Mouse (Mus musculus) frontal cortex, postnatal 25 days (tissue): ENCODE measurements around the gene Dnajc14.
A peak's percentile ranks its signal among the peaks of the same experiment; 100 is the strongest.

Experiments
- DNase-seq, 2 experiments: peaks; one replicate each; pipeline ENCODE4 v3.0.0; 2022; ENCODE audit warnings: low spot score in 2 of 2

Dnajc14 gene

DNA sequence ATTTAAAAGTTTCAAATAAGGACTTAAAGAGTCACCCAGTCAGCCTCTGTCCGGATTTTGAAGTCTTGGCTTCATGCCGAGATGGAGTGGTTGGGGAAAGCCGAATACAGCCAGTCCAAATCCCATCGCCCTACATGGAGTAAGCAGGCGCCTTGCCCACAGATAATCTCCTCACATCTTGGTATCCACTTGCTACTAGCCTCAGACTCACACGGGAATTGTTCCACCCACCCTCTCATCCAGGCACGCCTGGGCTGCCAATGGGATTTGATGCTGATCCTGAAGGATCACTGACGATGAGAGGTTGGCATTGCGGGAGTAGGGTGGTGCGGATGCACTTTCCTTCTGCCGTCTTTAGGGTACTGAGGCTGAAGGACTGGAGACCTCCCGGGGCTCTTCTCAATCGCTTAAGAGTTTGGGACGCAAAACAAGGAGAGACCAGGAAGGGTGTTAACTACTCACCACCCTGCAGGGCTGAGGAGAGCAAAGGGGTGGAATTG is at the start of gene Dnajc14:
Gene Dnajc14, plus strand, starts transcription at position 292 of the 500 bp plus-strand sequence.
- DNase-seq, result peak; percentile 42 to 47

DNA sequence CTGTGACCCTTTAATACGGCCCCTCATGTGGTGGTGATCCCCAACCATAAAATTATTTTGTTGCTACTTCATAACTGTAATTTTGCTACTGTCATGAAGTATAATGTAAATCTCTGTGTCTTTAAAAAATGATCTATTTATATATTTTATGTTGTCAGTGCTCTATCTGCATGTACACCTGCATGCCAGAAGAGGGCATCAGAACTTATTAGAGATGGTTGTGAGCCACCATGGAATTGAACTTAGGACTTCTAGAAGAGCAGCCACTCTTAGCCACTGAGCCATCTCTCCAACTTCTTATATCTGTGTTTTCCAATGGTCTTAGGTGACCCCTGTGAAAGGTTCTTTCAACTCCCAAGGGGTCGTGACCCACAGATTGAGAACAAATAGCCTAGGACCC is 31.0 kb upstream of the Dnajc14 start:
- no peak for DNase-seq

- no peak for DNase-seq
Measured at GRCm38 (mm10) chr10:128773685-128774084, 30.2 kb upstream of the Dnajc14 start.

DNA sequence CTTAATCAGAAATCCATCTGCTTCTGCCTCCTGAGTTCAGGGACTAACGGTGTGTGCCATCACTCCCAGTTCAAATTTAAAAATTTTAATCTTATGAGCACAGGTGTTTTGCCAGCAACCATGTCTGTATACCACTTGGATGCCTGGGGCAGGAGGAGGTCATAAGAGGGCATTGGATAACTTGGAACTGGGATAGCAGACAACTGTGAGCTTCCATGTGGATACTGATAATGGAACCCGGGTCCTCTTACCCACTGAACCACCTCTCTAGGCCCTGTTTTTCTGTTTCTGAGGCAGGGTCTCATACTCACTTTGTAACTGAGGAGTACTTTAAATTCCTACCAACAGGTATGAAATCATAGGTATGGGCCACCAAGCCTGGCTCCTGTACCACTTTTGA is 25.4 kb upstream of the Dnajc14 start:
- DNase-seq, result no peak

GRCm38 (mm10) chr10:128779011-128779795 is 24.7 kb upstream of the Dnajc14 start:
- no peak for DNase-seq

GRCm38 (mm10) chr10:128780200-128780599 is 23.7 kb upstream of the Dnajc14 start:
- DNase-seq, result no peak

GRCm38 (mm10) chr10:128790398-128791124 is 13.3 kb upstream of the Dnajc14 start, which contains the start of gene Mmp19:
TSS of gene Mmp19 (plus strand) at chr10:128790910.
- DNase-seq, result no peak

- DNase-seq, result no peak
Measured at GRCm38 (mm10) chr10:128792041-128792440, 11.8 kb upstream of the Dnajc14 start.

DNA sequence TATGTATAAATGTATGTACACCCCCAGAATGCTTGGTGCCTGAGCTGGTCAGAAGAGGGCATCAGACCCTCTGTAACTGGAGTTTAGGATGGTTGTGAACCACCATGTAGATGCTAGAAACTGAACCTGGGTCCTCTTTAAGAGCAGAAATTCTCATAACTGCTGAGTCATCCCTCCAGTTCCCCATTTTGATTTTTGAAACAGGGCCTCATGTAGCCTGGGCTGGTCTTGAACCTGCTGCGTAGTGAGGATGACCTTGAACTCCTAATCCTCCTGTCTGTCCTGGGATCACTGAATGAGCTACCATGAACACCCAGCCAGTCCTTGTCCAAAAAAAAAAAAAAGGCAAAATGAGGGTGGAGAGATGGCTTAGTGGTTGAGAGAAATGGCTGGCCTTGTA is 10.6 kb upstream of the Dnajc14 start:
- no peak for DNase-seq

DNA sequence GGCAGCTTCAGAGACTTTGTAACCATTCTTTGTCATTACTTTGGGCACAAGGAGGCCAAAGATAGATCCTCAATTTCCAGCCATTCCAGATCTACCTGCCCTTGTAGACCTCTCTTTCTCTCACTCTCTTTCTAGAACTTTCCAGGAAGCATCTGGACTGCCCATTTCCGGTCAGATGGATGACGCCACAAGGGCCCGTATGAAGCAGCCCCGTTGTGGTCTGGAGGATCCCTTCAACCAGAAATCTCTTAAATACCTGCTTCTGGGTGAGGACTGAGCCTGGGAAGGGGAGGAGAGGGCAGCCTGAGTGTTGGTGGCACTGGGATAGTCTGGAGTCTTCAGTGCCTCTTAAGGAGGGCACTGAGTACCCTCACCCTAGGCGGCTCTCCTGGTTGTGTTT is 9.5 kb upstream of the Dnajc14 start:
- no peak for DNase-seq

DNA sequence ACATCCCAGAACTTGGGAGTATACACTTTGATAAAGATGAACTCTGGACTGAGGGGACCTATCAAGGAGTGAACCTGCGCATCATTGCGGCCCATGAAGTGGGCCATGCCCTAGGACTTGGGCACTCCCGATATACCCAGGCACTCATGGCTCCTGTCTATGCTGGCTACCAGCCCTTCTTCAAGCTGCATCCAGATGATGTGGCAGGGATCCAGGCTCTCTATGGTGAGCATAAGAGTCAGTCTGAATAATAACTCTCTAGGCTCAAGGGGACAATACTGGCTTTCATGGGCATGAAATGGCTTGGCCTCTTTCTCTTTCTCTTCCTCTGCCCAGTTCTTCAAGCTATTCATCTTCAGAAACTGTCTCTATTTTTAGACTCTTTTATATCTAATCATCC is 8.3 kb upstream of the Dnajc14 start:
- no peak for DNase-seq

- no peak for DNase-seq
Measured at GRCm38 (mm10) chr10:128798676-128799075, 5.2 kb upstream of the Dnajc14 start.

GRCm38 (mm10) chr10:128801981-128802495 is 1.8 kb upstream of the Dnajc14 start:
- DNase-seq, result no peak

DNA sequence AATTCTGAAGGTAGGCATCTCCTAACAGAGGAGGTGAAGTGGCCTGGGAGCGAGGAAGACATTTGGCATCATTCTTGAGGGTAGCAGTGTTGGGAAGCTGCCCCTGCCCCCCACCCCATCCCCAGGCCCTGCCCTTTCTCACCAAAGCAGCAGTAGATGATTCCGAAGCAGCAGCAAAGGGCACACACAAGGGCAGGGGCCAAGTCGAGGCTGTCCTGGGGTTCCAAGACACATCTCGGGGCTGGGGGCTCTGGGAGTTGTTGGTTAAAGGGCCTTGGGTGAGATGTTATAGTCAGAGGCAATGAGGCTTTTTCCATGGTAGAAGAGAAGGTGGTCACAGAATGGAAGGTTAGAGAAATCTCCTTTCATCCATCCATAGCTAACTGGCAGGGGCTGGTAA is 906 bp upstream of the Dnajc14 start:
- DNase-seq, result no peak

DNA sequence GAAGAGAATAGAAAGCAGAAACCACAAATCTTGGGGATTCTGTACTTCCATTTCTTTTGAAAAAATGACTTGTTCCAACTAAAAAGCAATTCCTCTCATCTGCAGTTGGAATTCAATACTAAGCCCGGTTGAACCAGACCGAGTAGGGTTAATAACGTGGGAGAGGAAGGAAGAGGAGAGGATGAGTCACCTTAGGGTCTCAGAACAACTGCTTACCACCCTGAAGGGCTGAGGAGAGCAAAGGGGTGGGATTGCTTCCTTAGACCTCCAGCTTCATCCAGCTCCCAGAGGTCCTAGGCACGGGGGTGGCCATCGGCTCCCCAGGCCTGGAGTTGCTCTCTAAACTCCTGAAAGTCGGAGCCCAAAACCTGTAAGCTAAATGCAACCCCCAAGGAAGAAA is 501 bp upstream of the Dnajc14 start:
- no peak for DNase-seq

DNA sequence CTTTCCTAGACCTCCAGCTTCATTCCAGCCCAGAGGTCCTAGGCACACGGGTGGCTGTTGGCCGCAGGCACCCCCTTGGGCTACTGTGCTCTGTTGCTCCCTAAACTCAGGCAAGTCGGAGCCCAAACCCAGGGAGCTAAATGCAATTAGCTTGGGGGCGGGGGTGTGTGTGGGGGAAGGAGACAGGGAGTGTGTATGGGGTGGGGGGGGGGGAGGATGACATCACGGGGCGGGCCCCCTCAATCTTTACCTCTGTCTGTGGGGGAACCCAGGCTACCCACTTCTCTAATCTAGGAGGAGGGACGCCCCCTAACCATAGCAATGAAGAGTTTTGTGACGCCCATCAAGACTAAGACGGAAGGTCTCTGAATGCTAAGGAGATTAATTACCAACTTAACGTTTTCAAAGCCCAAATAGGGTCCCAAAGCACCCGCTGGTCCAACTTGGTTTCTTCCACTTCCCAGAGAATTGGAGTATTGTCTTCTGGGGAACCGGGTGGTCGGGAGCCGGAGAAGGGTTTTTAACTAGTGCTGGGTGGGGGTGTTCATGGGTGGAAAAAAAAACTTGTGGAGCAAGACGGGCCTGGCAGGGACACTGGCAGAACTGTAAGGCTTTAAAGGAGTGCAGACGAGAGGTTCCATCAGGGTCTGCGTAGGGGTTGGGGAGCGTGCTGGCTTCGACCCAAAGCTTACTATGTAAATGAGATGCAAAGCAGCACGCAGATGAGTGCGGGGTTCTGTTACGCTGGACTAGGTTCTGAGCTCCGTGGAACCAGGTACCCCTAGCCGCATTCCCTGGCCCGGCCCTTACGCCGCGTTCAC is 619 bp downstream of the Dnajc14 start, which contains the start of gene Tmem198b:
Gene Tmem198b, minus strand, starts transcription at position 100 of the 821 bp plus-strand sequence.
- DNase-seq, result peak; percentile 53 to 60

DNA sequence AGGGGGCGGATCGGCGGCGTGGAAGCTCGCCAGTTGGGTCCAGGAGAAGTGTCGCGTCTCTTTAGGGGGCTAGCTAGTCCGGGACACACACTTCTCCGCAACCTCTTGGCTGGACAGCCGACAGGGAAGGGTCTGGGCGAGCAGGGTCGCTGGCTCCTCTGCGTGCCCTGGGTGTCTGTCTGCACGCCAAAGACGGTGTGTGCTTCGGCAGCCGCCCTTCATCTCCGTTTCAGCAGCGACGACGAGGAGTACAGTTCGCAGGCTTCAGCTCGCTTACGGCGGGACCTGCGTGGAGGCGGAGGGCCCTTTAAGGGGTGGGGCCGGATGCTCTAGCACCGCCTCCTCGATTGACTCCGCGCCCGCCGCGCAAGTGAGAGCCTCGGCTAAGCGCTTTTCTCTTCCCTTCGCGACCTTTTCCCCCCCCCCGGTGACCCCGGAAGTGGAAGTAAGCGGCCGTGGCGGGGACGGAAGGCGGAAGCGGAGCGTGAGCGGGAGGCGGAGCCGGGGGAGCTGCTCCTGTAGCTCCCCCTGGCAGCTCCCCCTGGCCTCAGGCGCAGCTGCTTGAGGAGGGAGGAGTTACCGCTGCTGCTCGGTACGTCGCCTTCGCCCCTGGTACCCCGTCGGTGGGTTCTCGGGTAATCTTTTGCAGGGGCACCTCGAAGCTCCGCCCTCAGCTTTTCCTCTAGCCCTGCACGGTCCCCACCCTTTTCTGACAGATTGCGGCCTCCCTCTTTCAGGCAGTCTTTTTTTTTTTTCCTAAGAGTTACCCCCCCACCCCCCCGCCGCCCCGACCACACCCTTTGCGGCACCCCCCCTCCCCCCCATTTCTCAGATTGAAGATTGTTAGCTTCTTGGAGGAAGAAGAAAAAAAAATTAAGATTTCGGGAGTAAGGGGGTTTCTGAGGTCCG is 1.5 kb downstream of the Dnajc14 start:
- peak; percentile 74 to 89 for DNase-seq

DNA sequence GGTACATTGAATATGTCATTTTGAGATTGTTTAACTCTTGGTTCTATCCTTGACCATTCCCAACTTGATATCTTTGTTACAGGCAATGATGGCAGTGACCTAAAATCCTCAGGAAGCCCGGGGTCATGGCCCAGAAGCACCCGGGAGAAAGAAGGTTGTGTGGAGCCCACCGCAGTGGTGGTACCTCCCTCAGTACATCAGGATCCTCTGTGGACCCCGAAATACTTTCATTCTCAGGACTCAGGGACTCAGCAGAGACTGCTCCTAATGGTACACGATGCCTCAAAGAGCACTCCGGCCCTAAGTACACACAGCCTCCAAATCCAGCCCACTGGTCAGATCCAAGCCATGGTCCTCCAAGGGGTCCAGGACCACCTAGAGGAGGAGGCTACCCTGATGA is 2.2 kb downstream of the Dnajc14 start:
- DNase-seq, result no peak

GRCm38 (mm10) chr10:128807018-128807417 is 3.2 kb downstream of the Dnajc14 start:
- DNase-seq, result no peak

- DNase-seq, result no peak
Measured at GRCm38 (mm10) chr10:128817033-128817432, 13.2 kb downstream of the Dnajc14 start, which contains the start of gene Sarnp. TSS of gene Sarnp (plus strand) at chr10:128817333.

DNA sequence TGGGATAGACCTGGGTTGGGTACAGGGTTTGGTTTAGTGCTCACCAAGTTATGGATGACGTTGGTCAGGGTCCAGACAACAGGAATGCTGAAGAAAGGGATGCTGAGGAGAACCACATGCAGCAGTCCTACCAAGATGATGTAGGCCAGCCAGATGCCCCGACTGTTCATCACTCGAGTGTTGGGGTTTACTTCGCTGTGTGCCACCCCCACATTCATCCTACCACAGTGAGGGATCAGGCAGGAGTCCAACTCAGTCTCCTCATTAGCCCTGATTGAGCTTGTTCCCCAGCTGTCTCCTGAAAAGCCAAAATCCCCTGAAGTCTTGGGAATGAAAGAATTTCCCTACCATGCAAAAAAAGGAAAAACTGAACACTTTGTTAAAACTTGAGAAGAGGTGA is 16.4 kb downstream of the Dnajc14 start:
- DNase-seq, result no peak
